Mouse (Mus musculus): Measurements from ENCODE around the gene Apob. TPM values are rescaled to one million over a fixed set of nuclear protein-coding genes. Genes with fewer than 3 reads are reported as not detected.

Apob gene
- total RNA-seq, 2 experiments from 2014 or later, result 0.07 to 1.2 TPM

- DNase-seq, result no peak
Observed at GRCm38 (mm10) chr12:8038081-8038730, 60.8 kb downstream of the Apob start.

- no peak for DNase-seq
Observed at GRCm38 (mm10) chr12:8042626-8043394, 65.4 kb downstream of the Apob start.

- no peak for DNase-seq
Observed at GRCm38 (mm10) chr12:8047046-8047445, 69.6 kb downstream of the Apob start.

GRCm38 (mm10) chr12:8047789-8048309 is 70.4 kb downstream of the Apob start:
- no peak for DNase-seq

GRCm38 (mm10) chr12:8056001-8056640 is 78.7 kb downstream of the Apob start:
- no peak for DNase-seq

- peak; percentile 68 to 78 for DNase-seq
Observed at GRCm38 (mm10) chr12:8059576-8059975, 82.1 kb downstream of the Apob start.

- no peak for DNase-seq
Observed at GRCm38 (mm10) chr12:8063363-8064065, 86.1 kb downstream of the Apob start.

Other genes with a start within 250 kb of the Apob start
- 10 to 100 TPM; 47.2 to 56.6 TPM for gene Ldah, start 230.5 kb downstream of the Apob start, total RNA-seq (2021)